Mouse (Mus musculus) embryonic fibroblast, embryonic 13.5 days (primary cell): ENCODE measurements around the gene Rnft2.

Experiments used
- CTCF ChIP-seq: IDR thresholded peaks from 2 replicates; pipeline ENCODE4 v1.5.1; 2011; ENCODE audit warnings: mild to moderate bottlenecking, control low read depth, low read length, moderate library complexity, borderline replicate concordance; ENCODE audit not compliant: insufficient read depth
- POLR2A ChIP-seq: IDR thresholded peaks from 2 replicates; pipeline ENCODE4 v1.6.1; 2011; ENCODE audit warnings: low read depth, mild to moderate bottlenecking, control low read depth, low read length, moderate library complexity

DNA sequence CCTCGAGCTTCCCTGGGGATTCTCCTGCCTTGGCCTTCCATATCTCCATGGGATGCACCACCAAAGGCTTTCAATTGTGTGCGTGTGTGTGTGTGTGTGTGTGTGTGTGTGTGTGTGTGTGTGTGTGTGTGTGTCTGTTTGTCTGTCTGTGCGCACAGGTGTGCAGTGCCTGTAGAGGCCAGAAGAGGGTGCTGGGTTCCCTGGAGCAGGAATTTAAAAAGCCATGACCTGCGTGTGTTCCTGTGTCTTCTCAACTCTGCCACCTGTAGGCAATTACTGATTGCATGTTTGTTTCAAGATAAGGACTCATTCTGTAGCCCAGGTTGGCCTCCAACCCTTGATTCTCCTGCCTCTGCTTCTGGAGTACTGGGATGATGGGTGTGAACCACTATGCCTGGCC, 46.5 kb upstream of the Rnft2 start:
- TF ChIP-seq CTCF = no peak
- no peak for TF ChIP-seq POLR2A
